Mouse (Mus musculus): ENCODE measurements around the gene Nectin4.

Nectin4 gene

DNA sequence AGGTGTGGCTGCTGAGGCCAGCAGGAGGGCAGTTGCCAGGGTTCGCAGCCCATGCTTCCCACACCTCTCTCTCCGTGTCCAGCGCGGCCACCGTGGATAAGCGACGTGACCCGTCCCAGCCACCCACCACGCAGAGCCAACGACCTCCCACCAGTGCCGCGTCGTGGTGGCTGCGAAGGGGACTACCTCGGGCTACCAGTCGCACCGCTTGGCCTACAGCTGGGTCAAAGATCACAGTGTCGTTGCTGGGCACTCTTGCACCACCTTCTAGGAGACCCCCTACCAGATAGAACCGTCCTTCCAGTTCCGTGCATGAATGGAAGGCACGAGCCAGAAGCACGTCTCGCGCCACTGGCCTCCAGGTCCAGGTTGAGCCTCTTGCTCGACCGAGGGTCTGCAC is 9.6 kb upstream of the Nectin4 start:
- DNase-seq (ENCODE audit: low spot score in 2 of 2) = no peak

DNA sequence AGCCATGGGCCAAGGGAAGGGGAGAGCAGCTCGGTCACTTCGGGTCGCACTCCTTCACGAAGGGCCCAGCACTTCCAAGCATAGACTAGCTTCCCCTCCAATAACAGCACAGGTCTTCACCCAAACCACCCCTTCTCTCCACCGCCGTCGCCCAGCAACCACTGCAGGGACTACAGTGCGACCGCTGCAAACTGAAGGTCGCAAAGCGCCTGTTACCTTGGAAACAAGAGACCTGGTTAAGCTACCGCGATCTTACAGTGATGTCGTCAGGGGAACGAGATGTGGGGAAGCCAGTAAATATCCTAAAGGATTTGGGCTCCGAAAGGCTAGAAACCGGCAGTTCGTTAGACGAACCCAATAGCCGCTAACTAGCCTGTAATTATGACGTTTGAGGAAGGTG is 9.2 kb upstream of the Nectin4 start, which contains the start of gene Klhdc9:
Gene Klhdc9 (minus strand): TSS at position 143 of the 400 bp plus-strand sequence.
- peak; percentile 57 to 68 for DNase-seq (ENCODE audit: low spot score in 2 of 2)

DNA sequence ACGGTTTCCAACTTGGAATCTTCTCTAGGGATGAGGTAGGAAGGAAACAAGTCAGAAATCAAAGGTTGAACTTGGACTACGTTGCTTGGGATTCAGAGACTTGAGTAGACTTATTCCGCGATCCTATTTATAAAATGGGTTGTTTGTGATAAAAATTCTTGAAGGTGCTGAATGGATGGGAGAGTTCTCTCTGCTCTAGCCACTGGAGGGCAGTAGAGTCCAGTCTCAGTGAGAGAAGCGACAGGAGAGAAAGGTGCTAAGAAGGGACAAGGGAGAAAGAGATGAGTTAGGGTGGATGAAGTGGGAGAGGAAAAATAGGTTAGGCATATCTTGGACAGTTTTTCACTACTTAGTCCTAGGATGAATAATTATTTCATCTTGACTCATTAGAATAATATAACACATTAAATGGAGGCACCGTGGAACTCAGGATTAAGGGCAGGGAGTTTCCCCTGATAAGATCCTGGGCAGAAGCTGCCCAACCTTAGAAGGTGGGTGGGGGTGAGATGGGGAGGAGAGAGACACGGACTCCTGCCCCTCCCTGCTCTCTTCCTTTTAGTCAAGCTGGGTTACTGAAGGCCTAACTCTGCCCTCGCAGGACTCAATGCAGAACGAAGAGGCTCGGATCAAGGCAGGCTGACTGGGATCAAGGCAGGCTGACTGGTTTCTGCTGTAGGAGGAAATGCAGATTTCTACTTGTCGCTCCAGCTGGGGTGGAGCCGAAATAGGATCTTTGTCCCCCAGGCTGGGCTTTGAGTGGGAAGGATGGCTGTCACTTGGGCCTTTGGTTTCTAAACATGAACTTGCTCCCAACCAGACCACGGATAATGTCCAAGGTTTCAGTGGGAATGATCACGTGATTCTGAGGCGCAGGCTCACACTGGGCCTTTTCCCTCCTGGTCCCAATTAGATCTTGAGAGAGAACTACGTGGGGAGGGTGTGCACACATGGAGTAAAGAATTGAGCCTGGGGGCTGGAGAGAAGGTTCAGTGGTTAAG is 8.5 kb upstream of the Nectin4 start:
- peak in 1 of 2 experiments; percentile 60 for DNase-seq (ENCODE audit: low spot score in 2 of 2)

DNA sequence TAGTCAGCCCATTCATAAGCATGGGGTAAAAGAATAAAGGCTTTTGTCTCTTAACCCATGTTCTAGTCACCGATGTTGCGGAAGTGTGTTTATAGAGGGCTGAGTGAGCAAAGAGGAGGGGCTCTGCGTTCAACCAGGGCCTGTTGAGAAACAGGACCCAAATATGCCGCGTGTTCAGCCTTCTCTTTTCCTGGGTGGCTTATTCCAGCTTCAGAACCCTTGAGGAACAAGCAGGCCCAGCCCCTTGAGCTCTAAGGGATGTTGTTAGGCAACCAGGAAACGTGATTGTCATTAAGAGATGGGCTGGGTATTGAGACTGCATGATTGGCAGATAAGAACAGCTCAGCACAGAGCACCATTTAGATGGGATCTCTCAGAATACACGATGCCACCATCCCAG is 4.0 kb upstream of the Nectin4 start:
- DNase-seq (ENCODE audit: low spot score in 2 of 2) = no peak

DNA sequence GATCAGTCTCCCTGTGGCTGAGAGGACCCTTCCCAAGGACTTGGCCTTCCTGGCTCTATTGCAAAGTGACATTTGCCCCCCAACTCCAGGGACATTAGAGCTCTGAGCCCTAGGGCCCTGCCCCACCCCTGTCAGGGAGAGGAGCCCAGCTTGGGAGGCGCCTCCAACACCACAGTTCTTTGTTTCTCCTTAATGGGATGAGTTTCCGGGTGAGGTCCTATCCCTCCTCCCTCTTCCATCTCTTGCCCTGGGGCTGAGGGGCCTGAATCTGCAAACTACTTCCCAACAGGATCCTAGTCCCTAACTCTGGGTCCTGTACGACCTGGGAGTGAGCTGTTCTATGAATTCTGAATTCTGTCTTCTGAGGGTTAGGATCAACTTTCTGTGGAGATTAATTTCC is 3.0 kb downstream of the Nectin4 start:
- DNase-seq (ENCODE audit: low spot score in 2 of 2) = no peak

DNA sequence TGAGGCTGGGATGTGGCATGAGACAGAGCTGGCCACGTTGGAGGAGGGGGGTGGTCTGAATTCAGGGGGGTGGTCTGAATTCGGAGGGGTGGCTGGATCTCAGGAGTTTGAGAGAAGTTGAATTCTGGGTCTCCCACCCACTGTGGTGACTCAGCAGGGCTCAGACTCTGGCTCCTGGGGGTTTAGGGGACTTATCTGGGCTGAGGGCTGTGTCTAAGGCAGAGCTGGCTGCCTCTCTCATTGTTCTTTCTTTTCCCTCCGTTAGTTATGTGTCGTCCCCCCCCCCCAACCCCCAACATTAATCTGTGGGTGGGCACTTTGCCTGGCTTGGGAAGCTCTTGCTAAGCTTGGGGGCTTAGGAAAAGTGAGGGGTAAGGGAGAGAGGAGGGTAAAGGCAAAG is 4.0 kb downstream of the Nectin4 start:
- no peak for DNase-seq (ENCODE audit: low spot score in 2 of 2)

DNA sequence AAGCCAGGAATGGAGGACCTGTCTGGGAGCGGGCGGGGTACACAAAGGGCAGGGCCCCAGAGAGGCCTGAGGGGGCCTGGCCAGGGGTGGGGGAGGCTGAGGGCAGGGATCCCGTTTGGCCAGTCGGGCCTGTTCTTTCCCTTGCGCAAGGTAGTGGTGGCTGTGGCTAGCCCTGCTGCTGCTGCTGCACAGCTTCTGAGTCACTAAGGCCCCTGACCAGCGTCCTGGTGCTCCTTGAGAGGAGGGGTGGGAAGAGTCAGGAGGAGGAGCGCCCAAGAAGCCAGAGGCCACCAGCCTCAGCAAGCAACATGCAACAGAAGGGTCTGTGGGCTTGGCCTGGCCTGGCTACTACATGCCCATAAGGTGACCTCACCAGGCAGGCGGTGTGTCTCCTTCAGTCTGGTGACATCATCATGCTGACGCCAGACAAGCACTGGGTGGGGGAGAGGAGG is 5.8 kb downstream of the Nectin4 start:
- peak; percentile 80 to 91 for DNase-seq (ENCODE audit: low spot score in 2 of 2)

DNA sequence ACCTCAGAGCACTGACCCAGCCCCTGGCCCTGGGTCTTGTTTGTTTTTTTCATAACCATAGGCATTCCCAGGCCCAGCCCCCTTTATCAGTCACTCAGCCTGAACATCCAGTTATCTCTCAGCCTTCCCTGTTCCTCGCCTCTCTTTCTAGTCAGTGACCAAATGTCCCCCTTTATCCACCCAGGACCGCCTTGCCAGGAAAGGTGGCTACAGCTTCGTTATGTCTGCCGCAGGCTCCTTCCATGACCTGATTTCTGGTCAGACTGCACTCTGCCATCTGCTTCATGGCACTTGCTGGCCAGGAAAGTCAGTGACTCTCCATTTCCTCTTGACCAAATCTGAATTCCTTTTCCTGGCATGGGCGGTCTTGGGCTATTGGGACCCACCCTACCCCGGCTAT is 8.4 kb downstream of the Nectin4 start:
- no peak for DNase-seq (ENCODE audit: low spot score in 2 of 2)

DNA sequence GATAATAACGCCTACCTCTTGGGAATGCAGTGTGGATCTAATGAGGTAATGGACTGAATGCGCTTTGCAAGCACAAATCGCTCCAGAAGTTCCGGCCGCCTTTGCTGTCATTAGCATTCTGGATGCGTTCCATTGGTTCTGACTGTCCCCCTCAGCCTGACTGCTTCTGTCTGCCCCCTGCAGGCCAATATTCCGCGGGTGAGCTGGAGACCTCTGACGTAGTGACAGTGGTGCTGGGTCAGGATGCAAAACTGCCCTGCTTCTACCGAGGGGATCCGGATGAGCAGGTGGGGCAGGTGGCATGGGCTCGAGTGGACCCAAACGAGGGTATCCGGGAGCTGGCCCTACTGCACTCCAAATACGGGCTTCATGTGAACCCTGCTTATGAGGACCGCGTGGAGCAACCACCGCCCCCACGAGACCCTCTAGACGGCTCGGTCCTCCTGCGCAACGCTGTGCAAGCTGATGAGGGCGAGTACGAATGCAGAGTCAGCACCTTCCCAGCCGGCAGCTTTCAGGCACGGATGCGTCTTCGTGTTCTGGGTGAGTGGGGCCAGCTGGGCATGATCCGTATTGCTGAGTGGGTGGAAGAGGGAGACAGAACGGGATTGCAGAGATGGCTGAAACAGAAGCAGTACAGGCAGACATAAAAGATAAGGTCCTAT is 10.2 kb downstream of the Nectin4 start:
- peak in 1 of 2 experiments; percentile 51 for DNase-seq (ENCODE audit: low spot score in 2 of 2)

DNA sequence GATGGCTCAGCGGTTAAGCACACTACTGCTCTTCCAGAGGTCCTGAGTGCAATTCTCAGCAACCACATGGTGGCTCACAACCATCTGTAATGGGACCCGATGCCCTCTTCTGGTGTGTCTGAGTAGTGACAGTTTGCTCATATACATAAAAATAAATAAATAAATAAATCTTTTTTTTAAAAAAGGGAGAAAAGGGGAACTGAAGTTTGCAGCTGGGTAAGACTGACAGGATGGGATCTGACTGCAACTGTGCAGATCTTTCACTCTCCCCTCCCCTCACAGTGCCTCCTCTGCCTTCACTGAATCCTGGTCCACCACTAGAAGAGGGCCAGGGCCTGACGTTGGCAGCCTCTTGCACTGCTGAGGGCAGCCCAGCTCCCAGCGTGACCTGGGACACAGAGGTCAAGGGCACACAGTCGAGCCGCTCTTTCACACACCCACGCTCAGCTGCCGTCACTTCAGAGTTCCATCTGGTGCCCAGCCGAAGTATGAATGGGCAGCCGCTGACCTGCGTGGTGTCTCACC is 12.3 kb downstream of the Nectin4 start:
- no peak for DNase-seq (ENCODE audit: low spot score in 2 of 2)

DNA sequence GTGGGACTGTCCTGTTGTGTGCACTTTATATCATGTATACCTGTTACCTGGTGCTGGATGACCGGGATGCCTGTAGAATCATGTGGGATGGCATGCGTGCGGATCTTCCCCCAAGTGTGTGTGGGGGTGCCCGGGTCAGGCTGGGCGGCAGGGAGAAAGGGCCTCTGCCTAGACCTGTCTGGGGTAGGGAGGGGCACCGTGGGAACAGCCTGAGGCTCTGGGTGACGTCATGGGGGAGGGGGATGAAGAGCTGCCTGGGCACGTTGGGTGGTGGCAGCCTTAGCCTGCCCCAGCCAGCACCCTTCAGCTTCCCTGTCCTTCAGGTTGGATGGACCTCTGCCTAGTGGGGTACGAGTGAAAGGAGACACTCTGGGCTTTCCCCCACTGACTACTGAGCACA is 14.5 kb downstream of the Nectin4 start:
- DNase-seq (ENCODE audit: low spot score in 2 of 2) = peak; percentile 84 to 88

DNA sequence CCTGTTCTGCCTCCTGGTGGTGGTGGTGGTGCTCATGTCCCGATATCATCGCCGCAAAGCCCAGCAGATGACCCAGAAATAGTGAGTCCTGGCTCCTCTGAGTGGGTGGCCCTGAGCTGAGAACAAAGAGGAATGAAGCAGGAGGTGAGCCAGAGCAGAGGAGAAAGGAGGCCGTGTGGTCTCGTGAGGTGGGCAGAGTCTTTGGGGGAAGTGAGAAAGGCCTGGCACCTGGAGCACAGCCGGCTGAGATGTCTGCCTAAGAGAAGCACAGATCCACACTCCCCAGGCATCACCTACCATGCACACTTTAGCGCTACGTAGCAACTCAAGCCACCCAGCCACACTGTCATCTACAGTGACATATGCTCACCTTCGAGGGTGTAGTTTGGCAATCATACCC is 15.3 kb downstream of the Nectin4 start:
- DNase-seq (ENCODE audit: low spot score in 2 of 2) = no peak

DNA sequence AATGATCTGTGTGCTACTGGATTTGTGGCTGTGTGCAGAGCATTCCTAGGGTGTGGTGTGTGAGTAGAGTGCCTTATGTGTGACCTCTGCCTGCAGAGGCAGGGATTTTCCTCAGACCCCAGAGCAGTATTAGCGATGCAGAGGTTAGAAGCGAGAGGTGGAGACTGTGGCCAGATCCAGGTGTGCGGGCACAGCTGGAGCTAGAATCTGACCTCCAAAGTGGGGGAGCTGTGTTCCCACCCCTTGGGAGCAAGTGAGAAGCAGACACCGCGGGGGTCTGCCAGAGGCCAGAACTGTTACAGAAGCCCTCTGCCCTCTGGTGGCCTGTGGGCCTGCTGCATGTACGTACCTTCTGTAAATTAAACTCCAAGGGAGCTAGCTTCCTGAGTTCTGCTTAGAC is 17.2 kb downstream of the Nectin4 start:
- no peak for DNase-seq (ENCODE audit: low spot score in 2 of 2)

DNA sequence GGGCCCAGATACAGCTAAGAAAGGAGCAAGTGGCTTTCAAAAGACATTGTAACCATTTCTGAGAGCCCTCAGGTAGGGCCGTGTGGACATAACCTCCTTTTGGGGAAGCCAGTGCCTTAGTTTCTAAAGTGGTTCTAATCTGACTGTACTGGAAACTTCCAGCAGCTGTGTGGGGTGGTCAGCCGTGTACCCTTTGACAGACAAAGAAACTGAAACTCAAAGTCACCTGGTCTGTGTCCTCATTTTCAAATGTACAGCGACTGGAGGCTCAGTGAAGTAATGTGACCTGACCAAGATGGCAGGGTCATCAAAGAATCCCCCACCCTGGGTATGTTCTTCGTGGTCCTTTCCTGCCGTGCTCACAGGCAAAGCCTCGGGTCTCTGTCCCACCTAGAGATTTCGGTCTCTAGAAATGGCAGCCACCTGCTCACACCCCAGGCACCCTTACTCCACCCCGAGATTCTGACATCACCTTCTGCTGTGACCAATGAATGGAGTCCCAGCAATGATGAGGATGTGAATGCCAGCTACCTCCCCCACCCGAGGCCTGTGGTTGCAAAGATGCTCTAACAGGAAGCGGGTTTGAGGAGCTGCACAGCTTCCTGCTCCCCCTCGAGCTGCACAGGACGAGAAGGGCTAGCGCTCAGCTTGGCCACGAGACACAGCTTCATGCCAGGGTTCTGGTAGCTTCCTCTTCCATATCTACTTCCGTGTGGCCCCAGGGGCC is 18.6 kb downstream of the Nectin4 start, which contains the start of gene Arhgap30:
Gene Arhgap30 (plus strand): TSS at position 579 of the 727 bp plus-strand sequence.
- DNase-seq (ENCODE audit: low spot score in 2 of 2) = no peak

DNA sequence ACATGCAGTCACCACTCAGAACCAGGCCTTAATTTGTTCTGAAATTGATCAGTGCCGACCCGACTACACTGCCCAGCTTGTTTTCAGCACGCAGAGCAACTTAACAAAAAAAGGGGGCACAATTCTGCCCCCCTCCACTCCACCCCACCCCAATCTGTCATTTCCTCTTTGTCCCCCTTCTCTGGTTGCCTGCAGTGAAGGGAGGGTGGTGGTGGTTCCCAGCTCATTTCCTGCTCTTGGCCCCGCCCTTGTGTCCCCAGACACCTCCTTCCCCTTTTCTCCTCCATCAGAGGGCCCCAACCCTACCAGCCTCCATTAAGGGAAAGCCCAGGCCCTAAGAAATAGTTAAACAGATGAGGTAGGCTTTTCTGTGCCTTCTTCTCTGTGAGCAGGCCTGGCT is 20.2 kb downstream of the Nectin4 start:
- no peak for DNase-seq (ENCODE audit: low spot score in 2 of 2)

DNA sequence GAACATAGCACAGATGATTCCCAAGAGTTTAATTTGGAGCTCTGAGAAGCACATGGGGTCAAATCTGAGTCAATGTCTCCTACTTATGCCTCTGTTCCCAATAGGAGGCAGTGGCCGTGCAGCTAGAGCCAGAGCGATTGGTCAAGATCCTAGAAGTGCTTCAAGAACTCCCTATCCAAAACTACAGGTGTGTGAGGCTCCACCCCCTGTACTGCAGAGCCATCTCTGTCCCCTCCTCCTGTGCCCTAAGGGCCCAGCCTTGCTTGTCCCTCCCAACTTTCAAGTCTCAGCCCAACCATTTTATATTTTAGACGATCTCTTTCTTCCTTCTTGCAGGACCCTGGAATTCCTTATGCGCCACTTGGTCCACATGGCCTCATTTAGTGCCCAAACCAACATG is 31.9 kb downstream of the Nectin4 start:
- no peak for DNase-seq (ENCODE audit: low spot score in 2 of 2)

DNA sequence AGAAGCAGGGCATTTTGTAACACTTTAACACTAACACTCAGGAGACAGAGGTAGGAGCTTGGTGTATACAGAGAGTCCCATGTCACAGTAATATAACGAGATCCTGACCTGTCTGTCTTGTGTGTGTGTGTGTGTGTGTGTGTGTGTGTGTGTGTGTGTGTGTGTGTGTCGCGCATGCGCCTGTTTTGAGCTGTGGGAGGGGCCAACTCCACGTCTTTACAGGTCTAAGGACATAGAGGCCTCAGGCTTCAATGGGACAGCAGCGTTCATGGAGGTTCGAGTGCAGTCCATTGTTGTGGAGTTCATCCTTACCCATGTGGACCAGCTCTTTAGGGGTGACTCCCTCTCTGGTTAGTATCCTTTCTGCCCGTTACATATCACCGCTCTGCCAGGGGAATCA is 33.1 kb downstream of the Nectin4 start:
- no peak for DNase-seq (ENCODE audit: low spot score in 2 of 2)

DNA sequence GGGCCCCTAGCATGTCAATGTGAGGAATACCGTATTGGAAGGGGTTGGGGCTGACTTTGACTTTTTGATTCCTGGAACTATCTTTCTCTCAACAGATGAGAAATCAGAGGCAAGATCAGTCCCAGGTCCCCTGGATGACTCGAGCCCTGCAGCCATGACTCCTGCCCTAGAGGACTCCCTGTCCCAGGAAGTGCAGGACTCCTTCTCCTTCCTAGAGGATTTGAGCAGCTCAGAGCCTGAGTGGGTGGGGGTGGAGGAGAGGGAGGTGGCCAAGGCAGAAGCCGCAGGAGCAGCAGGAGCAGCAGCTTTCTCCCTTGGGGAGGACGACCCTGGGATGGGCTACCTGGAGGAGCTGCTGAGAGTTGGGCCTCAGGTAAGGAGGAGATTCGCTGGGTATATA is 37.4 kb downstream of the Nectin4 start:
- no peak for DNase-seq (ENCODE audit: low spot score in 2 of 2)

DNA sequence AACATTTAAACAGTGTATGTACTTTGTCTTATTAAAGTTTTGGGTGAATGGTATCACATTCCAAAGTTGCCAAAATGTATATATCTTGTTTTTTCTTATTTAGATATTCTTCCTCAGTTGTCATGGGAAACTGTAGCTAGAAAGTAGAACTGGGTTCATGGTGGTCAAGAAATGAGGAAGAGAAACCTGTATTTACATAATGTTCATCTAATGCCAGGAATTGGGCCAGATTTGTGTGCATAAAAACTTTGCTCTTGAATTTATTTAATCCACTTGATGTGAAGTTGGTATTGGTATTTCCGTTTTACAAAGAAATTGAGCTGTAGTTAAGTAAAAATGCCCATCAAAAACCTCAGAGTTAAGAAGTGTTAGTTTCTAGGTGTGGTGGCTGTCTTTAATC is 40.3 kb downstream of the Nectin4 start:
- DNase-seq (ENCODE audit: low spot score in 2 of 2) = no peak

DNA sequence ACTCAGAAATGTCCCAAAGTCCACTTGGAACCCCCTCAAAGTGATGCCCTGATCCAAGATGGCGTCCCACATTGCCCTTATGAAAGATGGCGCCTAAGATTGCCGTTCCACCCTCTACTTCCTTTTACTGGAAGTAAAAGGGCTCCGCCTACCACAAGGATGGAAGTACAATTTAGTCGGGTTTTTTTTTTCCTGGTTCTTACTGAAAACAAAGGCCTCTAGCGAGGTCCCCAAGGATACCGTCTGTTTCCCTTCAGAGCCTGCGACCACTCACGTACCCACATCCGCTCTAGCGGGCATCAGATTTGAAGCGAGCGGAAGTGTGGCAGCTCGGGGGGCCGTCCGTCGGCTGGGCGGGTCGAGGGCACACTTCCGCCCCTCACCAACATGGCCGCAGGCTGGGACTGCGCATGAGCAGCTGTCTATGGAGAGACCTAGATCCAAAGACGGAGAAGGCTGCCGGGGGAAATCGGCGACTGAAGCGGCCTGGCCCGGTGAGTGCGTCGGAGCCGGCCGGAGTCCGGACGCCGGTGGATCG is 41.1 kb downstream of the Nectin4 start, which contains the start of gene Usf1:
Gene Usf1 (plus strand): TSS at position 367 of the 538 bp plus-strand sequence.
- DNase-seq (ENCODE audit: low spot score in 2 of 2) = peak; percentile 91 to 95

DNA sequence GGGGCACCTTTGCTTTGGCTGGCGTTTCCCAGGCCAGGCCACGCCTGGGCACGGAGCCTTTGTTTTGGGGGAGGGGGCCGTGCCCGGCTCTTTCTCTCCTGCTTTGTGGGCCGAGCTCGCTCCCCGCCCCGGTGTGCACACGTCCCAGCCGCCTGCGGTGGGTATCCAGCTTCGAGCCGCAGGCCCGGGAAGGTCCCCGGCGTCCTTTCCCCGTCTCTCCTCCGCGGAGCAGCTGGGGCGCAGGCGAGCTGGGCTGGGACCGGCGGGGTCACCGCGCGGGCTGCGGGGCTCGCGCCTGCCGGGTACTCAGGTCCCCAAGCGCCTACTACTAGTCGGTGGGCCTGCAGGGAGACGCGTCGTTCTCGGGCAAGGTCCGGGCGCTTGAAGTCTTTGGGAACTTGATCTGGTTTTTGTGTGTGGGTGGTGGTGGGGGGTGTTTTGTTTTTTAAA is 41.6 kb downstream of the Nectin4 start:
- no peak for DNase-seq (ENCODE audit: low spot score in 2 of 2)
